Mouse (Mus musculus): ENCODE measurements around the gene Kpna7. TPM values are rescaled to one million over a fixed set of nuclear protein-coding genes. Genes with fewer than 3 reads are reported as not detected.
"Not testable (repeated sequence)": the region's sequence is repeated elsewhere in the genome, so short reads cannot be mapped to it uniquely, and the experiment has no call there.

Kpna7 gene
- polyA plus RNA-seq (2012; rRNA removed) = not detected in 2 replicates

DNA sequence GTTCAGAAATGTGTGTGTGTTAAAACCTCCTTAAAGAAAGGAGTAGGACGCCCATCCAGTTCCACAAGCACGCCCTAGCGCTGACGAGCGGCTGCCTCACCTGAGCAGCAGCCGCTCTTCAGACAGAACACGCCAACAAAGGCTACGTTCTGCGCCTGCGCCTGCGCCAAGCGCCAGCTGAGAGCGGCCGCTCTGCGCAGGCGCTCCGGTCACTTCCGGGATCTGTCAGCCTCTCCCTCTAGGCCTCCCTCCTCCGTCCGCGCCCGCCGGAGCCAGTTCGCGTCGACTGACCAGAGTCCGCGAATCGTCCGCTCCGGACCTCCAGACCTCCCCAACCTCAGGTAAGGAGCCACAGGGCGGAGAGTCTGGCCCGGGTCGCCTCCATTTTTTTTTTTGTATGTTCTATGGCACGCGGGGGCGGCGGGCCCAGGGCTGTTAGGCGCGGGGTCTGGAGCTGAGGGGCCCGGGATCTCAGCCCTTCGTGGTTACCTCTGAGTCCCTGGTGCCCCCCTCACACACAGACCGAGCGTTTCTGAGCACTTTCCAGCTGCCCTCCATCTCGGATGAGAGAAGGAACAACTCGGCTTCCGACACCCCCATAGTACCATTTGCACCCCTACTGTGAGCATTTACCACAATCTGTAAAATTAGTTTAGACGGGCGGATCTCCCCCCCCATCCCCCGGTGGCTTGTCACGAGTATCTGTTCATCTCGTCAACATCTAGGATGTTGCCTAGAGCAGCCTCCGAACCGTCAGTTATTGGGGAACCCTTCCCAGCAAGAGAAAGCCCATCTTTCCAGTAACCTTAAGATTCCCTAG, at the start of gene Kpna7, which contains the start of gene Arpc1a:
Gene Kpna7 (minus strand): TSS at position 399 of the 820 bp plus-strand sequence.
Gene Arpc1a (plus strand): TSS at position 199 of the 820 bp plus-strand sequence.
- DNase-seq = peak; percentile 91 to 95
- H3K27me3 ChIP-seq (ENCODE audit: control insufficient read depth, insufficient read depth, low read length) = no peaks in the 10 kb centered on the region
- H3K4me1 ChIP-seq (ENCODE audit: control insufficient read depth, insufficient read depth, low read length) = no peaks in the 10 kb centered on the region; the same call in 1 of the 2 replicates
- peak within 1 kb of the TSS; percentile 66 for H3K4me3 ChIP-seq (replicated peaks; ENCODE audit: insufficient read depth, low read depth, low read length)
- no peak for TF ChIP-seq CTCF (IDR thresholded peaks at IDR 0.05; ENCODE audit: borderline replicate concordance, insufficient read depth, low read depth, low read length)
- peak; percentile 77 for TF ChIP-seq POLR2A (IDR thresholded peaks at IDR 0.05; ENCODE audit: borderline replicate concordance, insufficient read depth, low read length)
- WGBS = under 1% methylated on average over 54 of the region's 54 CpGs
- peak within 1 kb of the TSS; percentile 45 for H3K27ac ChIP-seq (ENCODE audit: insufficient read depth, low read length)

DNA sequence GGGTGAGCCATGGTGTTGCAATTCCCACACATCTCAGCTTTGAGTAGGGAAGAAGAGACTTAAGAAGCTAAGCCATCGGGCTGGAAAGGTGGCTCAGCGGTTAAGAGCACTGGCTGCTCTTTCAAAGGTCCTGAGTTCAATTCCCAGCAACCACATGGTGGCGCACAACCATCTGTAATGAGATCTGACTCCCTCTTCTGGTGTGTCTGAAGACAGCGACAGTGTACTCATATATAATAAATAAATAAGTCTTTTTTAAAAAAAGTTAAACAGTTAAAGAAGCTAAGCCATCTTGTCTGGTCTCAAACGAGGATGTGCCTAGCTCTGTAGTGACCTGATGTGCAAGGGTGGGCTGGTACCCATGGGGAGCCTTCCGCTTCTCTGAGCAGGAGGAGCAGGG, 49.4 kb upstream of the Kpna7 start:
- H3K27ac ChIP-seq (ENCODE audit: insufficient read depth, low read length); H3K4me3 ChIP-seq (replicated peaks; ENCODE audit: insufficient read depth, low read depth, low read length); H3K27me3 ChIP-seq (ENCODE audit: control insufficient read depth, insufficient read depth, low read length); DNase-seq; H3K4me1 ChIP-seq (ENCODE audit: control insufficient read depth, insufficient read depth, low read length): not testable (repeated sequence)
- 92% methylated on average over 6 of the region's 6 CpGs for WGBS

DNA sequence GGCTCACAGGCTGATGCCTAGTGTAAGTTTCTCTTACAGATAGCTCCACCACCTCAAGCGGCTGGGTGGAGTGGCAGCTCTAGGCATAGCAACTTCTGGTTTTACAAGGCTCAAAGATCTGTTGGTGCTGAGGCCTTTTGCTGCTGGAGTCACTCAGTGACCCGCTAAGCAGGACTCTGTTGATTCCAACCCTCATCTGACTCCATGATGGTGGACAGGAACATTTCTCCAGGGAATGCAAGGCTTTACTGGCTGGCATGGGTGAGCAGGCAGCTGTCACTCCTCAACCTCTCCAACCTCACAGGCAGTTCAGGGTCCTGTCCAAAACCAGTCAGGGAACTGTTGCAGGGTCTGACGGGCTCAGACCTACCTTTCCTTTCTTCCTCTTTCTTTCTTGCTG, 47.2 kb upstream of the Kpna7 start:
- TF ChIP-seq CTCF (IDR thresholded peaks at IDR 0.05; ENCODE audit: borderline replicate concordance, insufficient read depth, low read depth, low read length) (no peak), POLR2A (IDR thresholded peaks at IDR 0.05; ENCODE audit: borderline replicate concordance, insufficient read depth, low read length) (no peak)
- Histone ChIP-seq H3K4me3 (replicated peaks; ENCODE audit: insufficient read depth, low read depth, low read length) (no peak overlapping the region), H3K27ac (ENCODE audit: insufficient read depth, low read length) (no peak overlapping the region), H3K27me3 (ENCODE audit: control insufficient read depth, insufficient read depth, low read length) (no peaks in the 10 kb centered on the region), H3K4me1 (ENCODE audit: control insufficient read depth, insufficient read depth, low read length) (no peaks in the 10 kb centered on the region; the same call in 1 of the 2 replicates)
- WGBS = 69% methylated on average over 3 of the region's 3 CpGs
- no peak for DNase-seq

DNA sequence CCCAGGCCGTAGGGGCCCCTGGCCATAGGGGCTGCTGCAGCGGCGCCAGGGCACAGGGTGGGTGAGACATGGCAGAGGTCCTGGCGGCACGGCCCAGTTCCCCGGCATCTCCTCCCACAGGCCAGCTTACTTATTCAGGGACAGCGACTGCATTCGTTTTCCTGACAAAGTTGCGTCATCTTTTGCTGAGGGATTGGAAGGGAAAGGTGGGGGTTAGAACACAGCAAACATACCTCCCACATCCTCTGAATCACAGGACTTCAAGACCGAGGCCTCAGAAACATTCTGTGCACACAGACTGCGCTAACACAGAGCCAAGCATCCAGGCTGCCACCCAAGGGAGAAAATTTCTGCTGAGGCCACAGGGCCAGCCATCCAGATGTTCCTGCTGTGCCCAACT, 46.4 kb upstream of the Kpna7 start:
- WGBS = 64% methylated on average over 11 of the region's 11 CpGs
- no peak for TF ChIP-seq CTCF (IDR thresholded peaks at IDR 0.05; ENCODE audit: borderline replicate concordance, insufficient read depth, low read depth, low read length)
- TF ChIP-seq POLR2A (IDR thresholded peaks at IDR 0.05; ENCODE audit: borderline replicate concordance, insufficient read depth, low read length) = no peak
- Histone ChIP-seq H3K4me1 (ENCODE audit: control insufficient read depth, insufficient read depth, low read length) (no peaks in the 10 kb centered on the region; the same call in 1 of the 2 replicates), H3K27me3 (ENCODE audit: control insufficient read depth, insufficient read depth, low read length) (no peaks in the 10 kb centered on the region), H3K27ac (ENCODE audit: insufficient read depth, low read length) (no peak overlapping the region), H3K4me3 (replicated peaks; ENCODE audit: insufficient read depth, low read depth, low read length) (no peak overlapping the region)
- DNase-seq = no peak

DNA sequence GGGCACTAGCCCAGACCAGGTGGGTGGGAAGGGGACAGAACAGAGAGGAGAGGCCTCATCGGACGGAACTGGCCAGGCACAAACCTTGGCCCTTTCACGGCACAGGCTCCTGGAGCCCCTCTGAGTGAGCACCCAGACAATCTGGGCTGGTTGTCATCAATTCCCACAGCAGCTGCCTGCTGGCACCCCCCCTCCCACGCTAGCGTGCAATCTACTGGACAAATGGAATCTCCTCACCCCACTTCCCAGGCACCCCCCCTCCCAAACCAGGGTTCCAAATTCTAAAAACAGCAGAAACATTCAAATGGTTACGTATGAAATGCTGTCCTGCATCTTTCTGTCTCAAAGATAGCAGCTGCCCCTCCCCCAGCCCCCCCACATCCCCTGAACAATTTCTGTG, 45.9 kb upstream of the Kpna7 start:
- H3K27ac ChIP-seq (ENCODE audit: insufficient read depth, low read length); DNase-seq; H3K27me3 ChIP-seq (ENCODE audit: control insufficient read depth, insufficient read depth, low read length); H3K4me1 ChIP-seq (ENCODE audit: control insufficient read depth, insufficient read depth, low read length); H3K4me3 ChIP-seq (replicated peaks; ENCODE audit: insufficient read depth, low read depth, low read length): not testable (repeated sequence)
- 79% methylated on average over 6 of the region's 6 CpGs for whole genome bisulfite sequencing

DNA sequence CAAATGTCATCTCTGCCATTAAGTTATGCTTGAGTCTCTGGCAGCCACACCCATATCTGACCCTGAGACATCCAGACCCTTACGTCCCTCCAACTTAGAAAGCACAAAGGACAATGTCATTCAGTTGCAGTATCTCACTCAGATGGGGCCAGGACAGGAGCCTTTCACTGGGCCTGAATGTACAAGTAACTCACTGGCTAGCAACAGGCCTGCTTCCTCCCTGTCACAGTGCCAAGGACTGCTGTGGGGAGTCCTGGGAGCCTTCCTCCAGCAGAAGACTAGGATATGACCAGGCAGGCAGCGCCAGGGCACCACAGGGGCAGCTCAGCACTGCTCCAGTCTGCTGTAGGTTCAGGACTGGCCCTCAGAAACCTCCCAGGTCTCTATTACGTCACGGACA, 45.3 kb upstream of the Kpna7 start:
- H3K27me3 ChIP-seq (ENCODE audit: control insufficient read depth, insufficient read depth, low read length) = no peaks in the 10 kb centered on the region
- no peak overlapping the region for H3K4me3 ChIP-seq (replicated peaks; ENCODE audit: insufficient read depth, low read depth, low read length)
- WGBS = 50% methylated on average over 4 of the region's 4 CpGs
- H3K4me1 ChIP-seq (ENCODE audit: control insufficient read depth, insufficient read depth, low read length) = no peaks in the 10 kb centered on the region; the same call in 1 of the 2 replicates
- H3K27ac ChIP-seq (ENCODE audit: insufficient read depth, low read length) = no peak overlapping the region
- TF ChIP-seq CTCF (IDR thresholded peaks at IDR 0.05; ENCODE audit: borderline replicate concordance, insufficient read depth, low read depth, low read length) (no peak), POLR2A (IDR thresholded peaks at IDR 0.05; ENCODE audit: borderline replicate concordance, insufficient read depth, low read length) (no peak)
- no peak for DNase-seq

DNA sequence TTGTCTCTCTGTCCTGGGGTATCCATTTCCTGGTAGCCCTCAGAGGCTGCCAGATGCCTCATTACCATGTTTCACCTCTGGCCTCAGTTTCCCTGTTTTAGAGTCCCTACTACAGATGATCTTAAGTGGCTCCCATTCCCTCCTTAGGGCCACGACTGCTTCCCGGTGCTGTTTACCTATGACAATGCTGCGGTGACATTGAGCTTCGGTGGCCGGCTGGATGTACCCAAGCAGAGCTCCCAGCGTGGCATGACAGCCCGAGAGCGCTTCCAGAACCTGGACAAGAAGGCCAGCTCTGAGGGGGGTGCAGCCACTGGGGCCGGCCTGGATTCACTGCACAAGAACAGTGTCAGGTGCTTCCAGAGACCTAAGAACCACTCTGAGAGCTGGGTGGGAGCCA, 42.8 kb upstream of the Kpna7 start:
- TF ChIP-seq POLR2A (IDR thresholded peaks at IDR 0.05; ENCODE audit: borderline replicate concordance, insufficient read depth, low read length) (no peak), CTCF (IDR thresholded peaks at IDR 0.05; ENCODE audit: borderline replicate concordance, insufficient read depth, low read depth, low read length) (no peak)
- Histone ChIP-seq H3K27ac (ENCODE audit: insufficient read depth, low read length) (no peak overlapping the region), H3K27me3 (ENCODE audit: control insufficient read depth, insufficient read depth, low read length) (no peaks in the 10 kb centered on the region), H3K4me1 (ENCODE audit: control insufficient read depth, insufficient read depth, low read length) (no peaks in the 10 kb centered on the region; the same call in 1 of the 2 replicates), H3K4me3 (replicated peaks; ENCODE audit: insufficient read depth, low read depth, low read length) (no peak overlapping the region)
- no peak for DNase-seq
- WGBS = 87% methylated on average over 9 of the region's 9 CpGs

DNA sequence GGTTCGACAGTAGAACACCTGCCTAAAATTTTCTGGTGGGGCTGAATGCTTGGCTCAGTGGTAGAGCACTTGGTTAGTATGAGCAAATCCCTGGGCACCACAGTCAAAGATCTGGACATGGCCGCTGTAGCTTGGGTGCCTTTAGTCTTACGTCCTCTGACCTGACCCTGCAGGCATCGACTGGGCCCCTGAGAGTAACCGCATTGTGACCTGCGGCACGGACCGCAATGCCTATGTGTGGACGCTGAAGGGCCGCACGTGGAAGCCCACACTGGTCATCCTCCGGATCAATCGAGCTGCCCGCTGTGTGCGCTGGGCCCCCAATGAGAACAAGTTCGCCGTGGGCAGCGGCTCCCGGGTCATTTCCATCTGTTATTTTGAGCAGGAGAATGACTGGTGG, 39.6 kb upstream of the Kpna7 start:
- Histone ChIP-seq H3K4me3 (replicated peaks; ENCODE audit: insufficient read depth, low read depth, low read length) (no peak overlapping the region), H3K27me3 (ENCODE audit: control insufficient read depth, insufficient read depth, low read length) (no peaks in the 10 kb centered on the region), H3K27ac (ENCODE audit: insufficient read depth, low read length) (no peak overlapping the region), H3K4me1 (ENCODE audit: control insufficient read depth, insufficient read depth, low read length) (no peaks in the 10 kb centered on the region; the same call in 1 of the 2 replicates)
- WGBS = 93% methylated on average over 19 of the region's 19 CpGs
- TF ChIP-seq CTCF (IDR thresholded peaks at IDR 0.05; ENCODE audit: borderline replicate concordance, insufficient read depth, low read depth, low read length) = no peak
- no peak for TF ChIP-seq POLR2A (IDR thresholded peaks at IDR 0.05; ENCODE audit: borderline replicate concordance, insufficient read depth, low read length)
- DNase-seq = no peak
